Mouse (Mus musculus) urinary bladder, adult 18-20 months (tissue): ENCODE measurements at regions not wholly inside any gene's neighbourhood (a gene's known extent, or its start where the extent isn't known, plus 50 kb on each side); places are given as distances from the start of the nearest gene placed in this dataset.

ENCODE experiments used
- DNase-seq, 2 experiments: peaks; one replicate each; pipeline ENCODE4 v3.0.0; 2022; ENCODE audit warnings: low spot score in 2 of 2, mixed read lengths in 2 of 2

GRCm38 (mm10) chr5:51840638-51841329, 273.3 kb upstream of the Ppargc1a start:
- DNase-seq = no peak

- DNase-seq = no peak
These were observed 271.8 kb upstream of the Ppargc1a start for GRCm38 (mm10) chr5:51839292-51839691.

- no peak for DNase-seq
These were observed 263.0 kb upstream of the Ppargc1a start for GRCm38 (mm10) chr5:51830551-51830950.

- DNase-seq = no peak
These were observed 262.5 kb upstream of the Ppargc1a start for GRCm38 (mm10) chr5:51830015-51830414.

GRCm38 (mm10) chr5:51829606-51830005, 262.1 kb upstream of the Ppargc1a start:
- DNase-seq = no peak

- no peak for DNase-seq
These were observed 261.5 kb upstream of the Ppargc1a start for GRCm38 (mm10) chr5:51829020-51829419.

GRCm38 (mm10) chr5:51826269-51826668, 258.7 kb upstream of the Ppargc1a start:
- no peak for DNase-seq

GRCm38 (mm10) chr5:51825584-51826088, 258.1 kb upstream of the Ppargc1a start:
- no peak for DNase-seq

- DNase-seq = no peak
These were observed 257.2 kb upstream of the Ppargc1a start for GRCm38 (mm10) chr5:51824731-51825130.

- no peak for DNase-seq
These were observed 256.1 kb upstream of the Ppargc1a start for GRCm38 (mm10) chr5:51823657-51824056.

- no peak for DNase-seq
These were observed 248.7 kb upstream of the Ppargc1a start for GRCm38 (mm10) chr5:51816258-51816657.

GRCm38 (mm10) chr5:51811728-51812127, 244.2 kb upstream of the Ppargc1a start:
- no peak for DNase-seq

GRCm38 (mm10) chr5:51801486-51801885, 234.0 kb upstream of the Ppargc1a start:
- no peak for DNase-seq

GRCm38 (mm10) chr5:51799371-51800035, 232.0 kb upstream of the Ppargc1a start:
- DNase-seq = no peak

- DNase-seq = no peak
These were observed 226.6 kb upstream of the Ppargc1a start for GRCm38 (mm10) chr5:51794097-51794496.

- no peak for DNase-seq
These were observed 225.4 kb upstream of the Ppargc1a start for GRCm38 (mm10) chr5:51792950-51793349.

GRCm38 (mm10) chr5:51788768-51789167, 221.2 kb upstream of the Ppargc1a start:
- no peak for DNase-seq

GRCm38 (mm10) chr5:51783523-51783922, 216.0 kb upstream of the Ppargc1a start:
- DNase-seq = no peak

GRCm38 (mm10) chr5:51783099-51783498, 215.6 kb upstream of the Ppargc1a start:
- DNase-seq = no peak

- DNase-seq = no peak
These were observed 208.1 kb upstream of the Ppargc1a start for GRCm38 (mm10) chr5:51775502-51776145.

- no peak for DNase-seq
These were observed 204.1 kb upstream of the Ppargc1a start for GRCm38 (mm10) chr5:51771655-51772054.

- no peak for DNase-seq
These were observed 198.6 kb upstream of the Ppargc1a start for GRCm38 (mm10) chr5:51766111-51766510.

- DNase-seq = no peak
These were observed 196.9 kb upstream of the Ppargc1a start for GRCm38 (mm10) chr5:51764416-51764815.
